Mouse (Mus musculus) adrenal gland, adult 18-20 months (tissue): ENCODE data around the gene Far2. TPM values are rescaled to one million over a fixed set of nuclear protein-coding genes. Genes with fewer than 3 reads are reported as not detected.
A peak's percentile ranks its signal among the peaks of the same experiment; 100 is the strongest.

ENCODE experiments used
- DNase-seq, 2 experiments: peaks; one replicate each; pipeline ENCODE4 v3.0.0; 2021 to 2022; ENCODE audit warnings: low spot score in 2 of 2
- long read RNA-seq, 2 experiments: library from polyadenylated mRNA; stranded (forward); transcript quantifications; one replicate each; pipeline ENCODE4 v2.0.0; 2021
- total RNA-seq, 2 experiments: library from RNA; stranded (reverse); gene quantifications; 1 replicate in 1 of 2; 2 replicates in 1 of 2; pipeline ENCODE4 v1.2.3; 2021

Gene Far2
- 1 to 10 TPM; 1.3 to 2.1 TPM for total RNA-seq
- long read RNA-seq, experiment 1, partial matches to known transcripts = 0 of 2 reads
- long read RNA-seq, experiment 1, other reads (novel, unspliced or antisense) = 0 of 2 reads
- long read RNA-seq, experiment 2, partial matches to known transcripts = 0 of 3 reads
- long read RNA-seq, experiment 2, other reads (novel, unspliced or antisense) = 0 of 3 reads

- no peak for DNase-seq
Measured at GRCm38 (mm10) chr6:148046881-148047649, at the start of gene Far2. Far2 (plus strand) TSS chr6:148047259.

- no peak for DNase-seq
Measured at GRCm38 (mm10) chr6:148000483-148000882, 46.6 kb upstream of the Far2 start.

- DNase-seq = no peak
Measured at GRCm38 (mm10) chr6:148001071-148001470, 46.0 kb upstream of the Far2 start.

GRCm38 (mm10) chr6:148006118-148006837 is 40.8 kb upstream of the Far2 start:
- no peak for DNase-seq

- DNase-seq = no peak
Measured at GRCm38 (mm10) chr6:148040759-148041158, 6.3 kb upstream of the Far2 start.

- DNase-seq = no peak
Measured at GRCm38 (mm10) chr6:148047650-148047988, 560 bp downstream of the Far2 start.

GRCm38 (mm10) chr6:148063131-148063530 is 16.1 kb downstream of the Far2 start:
- DNase-seq = no peak

- DNase-seq = no peak
Measured at GRCm38 (mm10) chr6:148066267-148066666, 19.2 kb downstream of the Far2 start.

- no peak for DNase-seq
Measured at GRCm38 (mm10) chr6:148068786-148069185, 21.7 kb downstream of the Far2 start.

GRCm38 (mm10) chr6:148073599-148073998 is 26.5 kb downstream of the Far2 start:
- DNase-seq = no peak

GRCm38 (mm10) chr6:148074211-148074864 is 27.3 kb downstream of the Far2 start:
- DNase-seq = no peak

GRCm38 (mm10) chr6:148083864-148084263 is 36.8 kb downstream of the Far2 start:
- no peak for DNase-seq

GRCm38 (mm10) chr6:148084403-148084802 is 37.3 kb downstream of the Far2 start:
- DNase-seq = no peak

GRCm38 (mm10) chr6:148097039-148097438 is 50.0 kb downstream of the Far2 start:
- DNase-seq = no peak

GRCm38 (mm10) chr6:148101977-148102376 is 54.9 kb downstream of the Far2 start:
- DNase-seq = no peak

GRCm38 (mm10) chr6:148102434-148102833 is 55.4 kb downstream of the Far2 start:
- DNase-seq = no peak

- DNase-seq = peak; percentile 37 to 38
Measured at GRCm38 (mm10) chr6:148104212-148104611, 57.2 kb downstream of the Far2 start.

- DNase-seq = no peak
Measured at GRCm38 (mm10) chr6:148105722-148106268, 58.7 kb downstream of the Far2 start.

- no peak for DNase-seq
Measured at GRCm38 (mm10) chr6:148108741-148109472, 61.8 kb downstream of the Far2 start.

GRCm38 (mm10) chr6:148110996-148111633 is 64.1 kb downstream of the Far2 start:
- DNase-seq = no peak
